Mouse (Mus musculus) induced T-regulatory cell, adult 2 months (primary cell): ENCODE measurements at regions not wholly inside any gene's neighbourhood (a gene's known extent, or its start where the extent isn't known, plus 50 kb on each side); places are given as distances from the start of the nearest gene placed in this dataset.

Experiments
- DNase-seq: peaks from one replicate; pipeline ENCODE4 v3.0.0-alpha.2; 2012; ENCODE audit warnings: low read depth

DNA sequence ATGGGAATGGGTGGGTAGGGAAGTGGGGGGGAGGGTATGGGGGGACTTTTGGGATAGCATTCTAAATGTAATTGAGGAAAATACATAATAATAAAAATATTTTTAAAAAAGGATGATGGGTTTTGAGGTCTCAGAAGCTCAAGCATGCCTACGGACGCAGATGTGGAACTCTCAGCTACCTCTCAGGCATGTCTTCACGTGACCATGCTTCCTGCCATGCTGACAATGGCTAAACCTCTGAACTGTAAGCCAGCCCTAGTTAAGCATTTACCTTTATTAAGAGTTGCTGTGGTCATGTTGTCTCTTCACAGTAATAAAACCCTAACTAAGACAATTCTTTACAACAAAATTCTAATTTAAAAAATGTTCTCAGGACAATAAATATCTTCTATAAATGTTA, 80.0 kb downstream of the Tex36 start:
- DNase-seq: no peak

DNA sequence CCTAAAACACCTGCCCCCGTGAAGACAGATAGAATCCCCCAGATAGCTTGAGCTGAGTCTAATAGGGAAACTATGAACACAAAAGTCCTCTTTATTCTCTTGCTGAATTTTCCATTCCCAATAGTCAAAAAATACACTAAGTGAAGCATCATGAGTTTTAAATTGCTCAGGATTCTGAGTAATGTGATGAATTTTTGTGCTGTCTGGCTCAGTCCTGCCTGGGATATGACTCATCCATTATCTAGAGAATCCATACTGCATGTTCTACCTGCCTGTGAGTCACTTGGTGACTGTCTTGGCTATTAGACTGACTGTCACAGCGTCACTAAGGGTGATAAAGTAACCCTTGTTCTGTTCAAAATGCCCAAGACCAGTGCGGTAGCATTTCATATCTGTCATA, 83.0 kb downstream of the Tex36 start:
- DNase-seq: no peak

DNA sequence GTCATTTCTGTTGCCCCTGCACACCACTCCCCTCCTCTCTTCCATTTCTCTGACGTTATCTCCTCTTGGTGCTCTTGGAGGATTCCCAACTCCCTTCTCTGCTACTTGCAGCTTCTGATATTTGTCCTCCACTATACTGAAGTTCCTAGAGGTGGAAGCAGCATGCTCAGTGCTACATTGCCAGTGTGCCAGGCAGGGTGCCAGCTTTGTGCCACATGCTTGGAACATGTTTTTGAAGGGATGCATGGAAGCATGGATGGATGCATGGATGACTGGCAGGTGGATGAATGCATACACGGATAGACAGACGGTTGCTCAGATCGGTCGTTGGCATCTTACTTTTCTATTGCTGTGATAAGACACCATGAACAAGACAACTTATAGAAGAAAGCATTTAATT, 84.4 kb downstream of the Tex36 start:
- no peak for DNase-seq

DNA sequence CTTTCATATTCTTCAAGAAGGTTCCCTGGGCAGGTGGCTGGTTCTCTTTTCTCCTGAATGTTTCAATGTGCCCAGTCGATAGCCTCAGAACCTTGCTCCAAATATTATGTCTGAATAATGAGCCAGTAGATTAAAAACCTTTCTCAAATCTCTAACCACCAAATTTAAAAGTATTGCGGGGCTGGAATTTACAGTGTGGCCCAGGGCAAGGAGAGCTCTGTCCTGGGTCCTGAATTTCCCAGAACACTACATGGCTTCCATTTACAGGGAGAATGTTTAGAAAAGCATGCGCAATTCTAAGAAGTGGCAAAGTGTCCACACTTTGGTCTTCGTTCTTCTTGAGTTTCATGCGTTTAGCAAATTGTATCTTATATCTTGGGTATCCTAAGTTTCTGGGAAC, 91.0 kb downstream of the Tex36 start:
- no peak for DNase-seq

DNA sequence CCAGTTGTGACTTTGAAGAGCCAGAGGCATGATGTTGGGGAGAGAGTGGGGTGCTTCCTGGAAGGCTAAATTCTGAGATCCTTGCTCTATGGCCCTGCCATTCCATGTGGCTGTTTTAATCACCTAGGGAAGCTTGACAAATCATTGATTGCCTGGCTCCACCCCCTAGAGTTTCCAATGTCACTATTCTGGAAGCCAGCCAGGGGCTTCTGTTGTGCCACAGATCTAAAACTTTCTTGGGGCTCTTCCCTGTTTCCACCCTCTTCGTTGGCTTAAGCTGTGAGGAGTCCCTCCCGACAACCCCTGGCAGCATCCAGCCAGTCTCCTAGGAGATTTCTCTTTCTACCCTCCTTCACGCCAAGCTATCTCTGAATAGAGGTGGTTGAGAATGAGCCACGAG, 92.5 kb downstream of the Tex36 start:
- DNase-seq: no peak

DNA sequence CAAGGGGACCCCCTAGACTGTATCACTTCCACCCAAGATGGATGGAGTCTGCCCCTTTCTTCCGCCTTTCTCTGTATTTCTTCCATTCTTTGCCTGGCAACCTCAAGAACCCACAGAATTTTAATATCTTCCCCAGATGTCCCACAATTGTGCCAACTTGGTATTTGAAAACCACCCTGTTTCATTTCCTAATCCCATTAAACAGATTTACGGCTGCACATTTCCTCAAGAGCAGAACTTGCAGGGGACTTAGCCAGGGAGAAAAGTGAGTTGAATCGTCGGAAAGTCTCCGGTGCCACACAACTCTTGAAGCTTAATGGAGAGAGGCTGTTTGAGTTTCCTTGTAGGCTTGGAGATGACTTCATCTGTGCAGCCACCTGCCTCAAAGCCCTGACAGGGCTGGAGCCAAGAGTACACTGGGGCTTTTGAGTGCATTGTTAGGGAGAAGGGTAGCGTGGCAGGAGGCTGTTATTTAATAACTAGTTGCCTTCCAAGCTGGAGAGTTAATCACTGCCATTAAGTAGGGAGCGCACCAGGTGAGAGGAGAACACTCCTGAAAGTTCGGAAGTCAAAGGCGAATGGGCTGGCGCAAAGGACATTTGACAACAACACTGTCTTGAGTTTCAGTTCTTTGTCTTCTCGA, 93.5 kb downstream of the Tex36 start:
- DNase-seq: no peak

DNA sequence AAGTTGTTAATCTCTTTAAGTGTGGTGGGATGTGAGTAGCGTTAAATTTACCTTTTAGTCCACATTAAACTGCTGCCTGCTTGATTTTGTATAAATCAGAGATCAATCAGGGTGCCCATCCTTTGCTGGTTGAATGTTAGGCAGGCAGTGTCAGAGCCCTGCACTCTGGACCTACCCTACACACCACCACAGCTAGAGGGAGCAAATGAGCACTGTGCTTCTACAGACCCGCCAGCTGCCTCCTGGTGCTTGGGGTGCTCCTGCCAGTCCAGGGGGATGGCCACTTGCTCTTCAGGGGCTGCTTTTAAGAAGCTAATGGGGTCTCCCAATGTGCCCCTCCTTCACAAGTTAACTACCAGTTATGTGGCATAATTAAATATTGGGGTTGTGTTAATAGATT, 96.3 kb downstream of the Tex36 start:
- DNase-seq: no peak

DNA sequence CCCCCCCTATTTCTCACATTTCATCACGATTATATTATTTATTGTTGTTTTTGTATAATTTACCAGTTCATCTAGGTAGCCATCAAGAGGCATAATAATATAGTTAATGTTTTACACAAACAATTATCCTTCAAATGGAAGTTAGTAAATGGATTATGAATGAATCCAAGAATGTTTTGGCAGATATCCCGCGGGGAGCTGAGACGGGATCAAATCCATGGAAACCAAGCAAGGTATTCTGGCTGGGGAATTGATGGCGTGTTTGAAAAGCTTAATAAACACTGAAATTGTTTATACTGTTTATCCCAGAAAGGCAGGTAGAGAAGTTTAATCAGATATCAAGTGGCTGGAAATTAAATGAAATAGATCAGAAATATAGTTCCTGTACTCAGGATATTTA, 98.0 kb downstream of the Tex36 start:
- DNase-seq: no peak

DNA sequence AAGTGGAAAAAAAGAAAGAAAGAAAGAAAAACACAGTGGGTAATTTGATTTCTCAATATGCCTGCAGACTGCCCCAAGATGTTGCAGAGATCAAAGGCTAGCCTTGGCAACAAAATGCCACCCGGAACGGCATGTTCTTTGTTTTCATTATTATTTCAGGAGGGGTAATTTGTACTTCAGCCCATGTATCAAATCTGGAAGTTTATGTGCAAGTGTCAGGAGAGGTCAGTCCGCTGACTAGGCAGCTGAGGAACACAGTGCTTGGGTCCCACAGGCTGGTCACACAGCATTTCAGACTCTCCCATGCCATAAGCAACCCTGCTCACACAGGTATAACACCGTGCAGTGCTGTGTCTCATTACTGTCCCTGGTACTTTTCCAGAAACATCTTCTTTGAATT, 99.2 kb downstream of the Tex36 start:
- no peak for DNase-seq

DNA sequence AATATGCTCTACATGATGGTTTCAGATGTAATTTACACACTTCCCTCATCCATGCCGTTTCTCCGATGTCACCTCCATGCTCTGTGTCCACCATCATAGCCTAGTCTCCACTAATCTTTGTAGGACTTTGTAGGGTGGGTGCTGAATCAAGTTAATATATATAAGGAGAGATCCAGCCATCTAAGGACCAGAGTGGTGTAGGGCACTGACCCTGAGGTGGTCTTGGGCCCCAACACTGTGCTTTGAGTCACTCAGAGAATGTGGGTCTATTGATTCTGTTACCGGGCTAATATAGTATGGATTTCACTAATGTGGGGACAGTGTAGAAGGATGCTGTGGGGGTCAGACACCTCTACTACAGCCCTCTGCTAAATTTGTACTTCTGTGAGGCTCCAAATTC, 104.4 kb downstream of the Tex36 start:
- DNase-seq: no peak

DNA sequence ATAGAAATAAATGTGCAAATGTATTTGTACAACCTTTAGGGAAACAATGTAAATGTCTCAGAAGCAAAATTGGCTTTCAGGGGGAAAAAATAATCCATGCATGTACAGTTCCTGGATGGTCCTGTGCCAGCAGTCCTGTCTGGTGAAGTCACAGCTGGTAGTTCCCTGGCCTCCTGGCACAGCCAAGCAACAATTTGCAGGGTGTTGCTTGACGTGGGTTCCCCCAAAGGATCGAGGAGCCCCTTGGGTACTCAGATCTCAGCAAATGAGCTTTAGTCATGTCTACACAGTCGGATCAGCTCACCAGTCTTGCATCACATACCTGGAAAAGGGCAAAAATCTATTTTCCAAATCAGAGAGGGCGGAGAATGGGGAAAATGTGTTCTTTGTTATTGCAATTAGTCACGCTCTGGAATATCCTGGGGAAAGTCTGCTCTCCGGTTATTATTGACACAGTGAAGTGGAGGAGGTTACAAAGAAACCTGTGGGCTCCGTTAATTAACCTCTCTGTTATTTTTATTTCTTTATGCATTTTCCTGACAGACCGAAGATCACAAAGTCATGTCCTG, 106.9 kb downstream of the Tex36 start:
- no peak for DNase-seq

DNA sequence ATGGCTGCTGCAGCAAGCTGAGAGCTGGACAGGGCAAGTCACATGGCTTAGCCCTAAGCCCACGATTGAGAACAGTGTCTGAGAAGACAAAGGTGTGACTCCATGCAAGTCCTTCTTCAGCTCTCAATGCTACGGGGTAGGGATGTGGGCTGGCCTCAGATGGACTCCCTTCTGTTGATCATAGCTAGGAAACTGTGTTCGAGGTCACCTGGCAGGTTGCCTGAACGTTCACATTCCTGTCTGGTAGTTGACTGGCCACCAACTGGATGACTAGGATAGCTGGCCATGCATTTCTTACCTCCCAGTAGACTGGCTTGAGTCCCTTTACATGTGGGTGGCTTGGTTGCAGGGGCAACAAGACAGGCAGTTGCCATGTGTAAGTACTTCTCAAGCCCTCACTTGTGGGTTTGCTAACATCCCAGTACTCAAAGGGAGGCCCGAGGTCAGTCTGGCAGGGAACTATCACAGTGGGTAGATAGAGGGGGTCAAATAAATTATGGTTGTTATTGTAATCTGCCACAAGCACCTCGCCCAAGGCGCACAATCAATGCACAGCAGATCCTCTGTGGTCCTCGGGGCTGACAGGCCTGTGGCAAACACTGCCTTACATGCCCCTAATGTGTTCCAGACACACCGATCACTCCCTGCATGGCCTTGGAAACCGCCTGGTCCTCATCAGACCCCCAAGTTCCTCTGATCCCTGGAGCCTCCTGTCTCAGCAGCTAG, 107.5 kb downstream of the Tex36 start:
- DNase-seq: no peak

DNA sequence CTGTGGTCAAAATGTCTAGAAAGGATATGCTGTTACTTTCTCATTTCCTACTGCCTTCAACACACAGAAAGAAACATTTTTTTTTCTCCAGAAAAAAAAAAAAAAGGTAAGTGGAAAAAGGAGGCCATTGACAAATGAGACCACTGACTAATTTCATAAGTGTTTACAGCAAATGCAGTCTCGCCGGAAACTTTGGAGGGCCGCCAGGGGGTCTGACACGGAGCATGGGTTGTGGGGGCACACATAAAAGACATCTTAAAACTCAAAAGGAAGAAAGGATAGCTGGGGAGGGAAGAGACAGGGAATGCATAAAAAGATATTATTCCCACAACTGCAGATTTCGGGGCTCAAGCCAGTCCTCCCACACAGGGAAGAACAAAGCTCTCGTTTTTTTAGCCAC, 109.3 kb downstream of the Tex36 start:
- no peak for DNase-seq

DNA sequence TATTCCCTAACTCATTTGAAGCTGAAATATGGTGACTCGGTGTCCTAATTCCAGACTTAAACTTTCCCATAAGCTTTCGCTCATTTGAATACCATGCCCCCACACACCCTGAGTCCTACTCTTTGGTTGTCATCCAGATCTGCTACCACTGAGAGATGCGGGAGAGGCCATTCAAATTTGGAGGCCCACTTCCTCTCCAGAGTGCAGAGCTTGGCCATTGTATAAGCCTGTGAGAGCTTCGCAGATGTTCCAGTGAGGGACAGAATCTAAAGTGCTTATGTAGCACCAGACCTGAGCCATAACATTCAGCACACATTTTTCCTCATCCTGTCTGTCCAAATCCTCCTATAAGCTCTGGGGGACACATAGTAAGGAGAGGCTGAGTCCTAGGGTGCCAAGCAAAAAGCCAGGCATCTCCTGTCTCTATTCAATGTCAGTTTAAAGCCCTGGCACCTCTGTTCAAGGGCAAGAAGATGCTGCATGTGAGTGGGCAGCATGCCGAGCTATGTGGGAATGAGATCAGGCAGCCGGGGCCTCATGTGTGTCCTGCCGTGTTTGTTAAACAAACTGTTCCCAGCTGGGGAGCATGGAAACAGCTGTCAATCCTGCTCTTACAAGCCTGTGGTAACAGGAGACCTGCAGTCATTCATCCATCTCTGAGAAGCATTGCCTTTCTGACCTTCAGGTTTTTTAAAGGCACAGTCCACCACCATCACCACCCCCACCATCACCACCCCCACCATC, 113.9 kb downstream of the Tex36 start:
- no peak for DNase-seq

DNA sequence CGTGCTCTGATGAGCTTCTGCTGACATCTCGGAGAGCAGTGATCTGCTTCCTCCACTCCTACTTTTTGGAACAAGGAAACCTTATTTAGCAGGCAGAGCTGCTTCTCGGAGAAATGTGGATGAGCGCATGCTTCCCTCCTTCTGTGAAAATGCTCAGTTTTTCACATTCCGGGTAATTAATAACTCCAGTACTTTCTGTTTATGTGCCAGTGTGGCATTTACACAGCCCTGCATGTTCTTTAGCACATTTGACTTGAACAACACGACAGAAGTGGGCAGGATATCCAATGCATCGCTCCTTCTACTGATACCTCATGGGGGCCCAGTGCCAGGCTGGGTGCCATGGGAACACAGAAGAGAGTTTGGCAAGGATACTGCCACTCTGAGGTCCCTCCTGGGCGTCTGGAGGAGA, 117.5 kb downstream of the Tex36 start:
- DNase-seq: no peak

DNA sequence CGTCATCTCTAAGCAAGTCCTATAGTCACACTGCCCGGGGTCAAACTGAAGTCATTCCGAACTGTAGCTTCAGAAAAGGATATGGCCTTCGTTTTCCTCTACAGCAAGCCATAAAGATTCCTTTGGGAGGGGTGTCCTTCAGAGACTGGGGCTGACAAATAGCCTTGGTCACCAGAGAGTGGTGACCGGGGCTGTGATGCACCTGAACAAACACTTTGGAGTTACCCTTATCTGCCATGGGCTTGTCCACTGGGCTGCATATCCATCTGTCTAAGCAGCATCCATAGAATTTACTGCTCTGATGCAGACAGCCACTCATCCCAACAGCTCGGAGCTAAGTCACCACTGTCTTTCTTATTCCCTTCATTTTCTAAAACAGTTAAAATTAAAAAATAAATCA, 120.4 kb downstream of the Tex36 start:
- DNase-seq: no peak

DNA sequence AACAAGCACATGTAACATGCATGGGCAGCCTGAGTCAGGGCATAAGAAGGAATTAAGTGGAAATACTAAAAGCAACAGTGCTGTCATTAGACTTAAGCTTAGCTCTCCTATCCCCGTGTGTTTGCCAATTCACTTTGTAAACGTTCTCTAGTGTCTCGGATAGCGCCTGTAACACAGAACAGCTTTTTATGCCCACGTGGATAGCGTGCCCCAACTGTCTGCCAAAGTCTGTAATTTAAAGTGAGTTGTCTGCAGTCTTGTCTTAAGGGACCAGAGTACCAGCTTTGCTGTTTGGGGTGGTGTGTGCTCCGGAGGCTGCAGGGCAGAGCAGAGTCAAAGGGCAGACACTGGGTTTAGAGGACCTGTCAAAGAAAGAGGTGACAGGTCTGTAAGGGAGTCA, 122.3 kb downstream of the Tex36 start:
- no peak for DNase-seq

DNA sequence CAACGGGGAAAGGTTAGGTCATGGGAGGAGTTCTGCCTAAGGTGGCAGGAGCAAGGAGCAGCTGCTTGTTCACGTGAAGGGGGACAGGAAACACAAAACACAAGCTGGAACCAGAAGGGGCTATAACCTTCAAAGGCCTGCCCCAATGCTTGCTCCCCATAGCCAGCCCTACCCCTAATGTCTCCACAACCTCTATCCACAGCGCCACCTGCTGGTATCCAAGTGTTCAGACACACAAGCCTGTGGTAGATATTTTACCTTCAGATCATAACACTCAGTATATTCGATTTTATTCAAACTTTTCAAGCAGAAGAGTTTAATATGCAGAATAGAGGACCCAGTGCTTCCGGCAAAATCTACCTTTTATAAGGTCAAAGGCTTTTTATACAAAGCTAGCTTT, 124.0 kb downstream of the Tex36 start:
- DNase-seq: no peak

DNA sequence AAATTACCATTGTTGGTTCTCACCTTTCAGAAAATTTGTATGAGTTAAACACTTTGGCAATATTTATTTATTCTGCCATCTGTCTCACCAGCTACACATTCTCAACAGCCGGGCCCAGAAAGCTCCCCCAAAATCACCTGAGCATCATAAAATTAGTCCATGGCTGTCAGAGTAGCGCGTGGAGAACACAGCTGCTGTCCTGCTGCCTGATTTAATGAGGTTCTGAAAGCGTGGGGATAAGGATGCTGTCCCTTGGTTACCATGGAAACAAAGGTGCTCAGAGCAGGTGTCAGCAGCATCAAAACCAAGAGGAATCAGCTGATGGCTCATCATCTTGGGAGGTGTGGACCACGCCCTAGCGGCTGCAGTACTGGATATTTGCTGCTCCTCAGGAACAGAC, 124.7 kb downstream of the Tex36 start:
- no peak for DNase-seq

DNA sequence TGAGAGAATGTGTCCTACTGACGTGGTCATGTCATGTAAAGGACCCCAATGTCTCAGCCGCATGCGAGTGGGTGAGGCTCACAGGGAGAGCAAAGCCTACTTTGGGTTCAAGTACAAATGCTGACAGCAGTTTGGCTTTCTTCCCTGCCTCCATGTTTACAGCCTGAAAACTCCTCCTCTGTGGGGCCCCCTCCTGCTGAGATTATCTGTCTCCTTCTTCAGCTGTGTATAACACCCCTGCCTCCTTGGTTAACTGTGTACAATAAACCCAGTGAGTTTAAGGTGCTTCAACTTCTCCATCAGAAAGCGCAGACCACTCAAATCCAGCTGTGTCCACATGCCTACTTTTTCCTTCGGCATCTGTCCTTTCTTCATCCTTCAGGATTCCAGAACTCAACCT, 130.3 kb downstream of the Tex36 start:
- no peak for DNase-seq

DNA sequence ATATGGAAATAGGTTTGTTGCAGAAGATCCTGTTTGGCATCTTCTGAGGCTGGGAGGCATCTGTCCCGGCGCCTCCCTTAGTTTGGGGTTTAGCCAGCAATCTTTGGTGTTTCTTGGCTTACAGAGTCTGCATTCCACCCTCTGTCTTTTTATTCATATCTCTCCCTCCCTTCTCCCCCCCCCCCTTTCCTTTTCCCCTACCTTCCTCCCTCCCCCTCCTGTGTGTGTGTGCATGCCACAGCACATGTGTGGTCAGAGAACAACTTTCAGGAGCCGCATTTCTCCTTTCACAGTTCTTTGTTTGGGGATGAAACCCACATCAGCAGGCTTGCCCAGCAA, 131.4 kb downstream of the Tex36 start:
- no peak for DNase-seq

DNA sequence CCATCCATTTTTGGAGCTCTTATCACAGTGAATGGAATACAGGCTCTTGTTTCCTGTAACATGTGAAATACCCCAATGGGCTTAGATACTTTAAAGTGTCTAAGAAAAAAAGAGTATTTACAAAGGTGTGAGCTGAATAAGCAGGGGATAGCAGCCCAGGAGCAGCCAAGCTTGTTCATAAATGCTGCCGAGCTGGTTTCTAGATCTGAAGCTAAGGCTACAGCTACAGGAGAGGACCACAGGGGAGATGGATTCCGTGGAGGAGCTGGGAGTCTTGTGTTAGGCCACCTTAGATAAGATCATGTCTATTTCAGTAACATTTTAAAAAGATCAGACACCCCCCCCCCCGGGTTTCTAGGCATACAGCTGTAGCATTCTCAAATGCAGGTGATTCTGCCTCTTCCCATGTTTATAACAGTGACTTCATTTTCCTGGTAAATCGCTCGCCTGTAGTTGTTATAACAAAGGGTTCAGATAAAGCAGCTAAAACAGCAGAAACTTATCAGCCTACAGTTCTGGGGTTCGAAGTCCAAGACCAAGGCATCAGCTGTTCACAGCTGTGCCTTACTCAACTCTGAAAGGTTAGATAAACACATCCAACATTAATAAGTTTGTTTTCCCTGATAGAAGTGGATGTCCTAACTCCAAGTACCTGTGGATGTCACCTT, 131.9 kb downstream of the Tex36 start:
- DNase-seq: no peak

DNA sequence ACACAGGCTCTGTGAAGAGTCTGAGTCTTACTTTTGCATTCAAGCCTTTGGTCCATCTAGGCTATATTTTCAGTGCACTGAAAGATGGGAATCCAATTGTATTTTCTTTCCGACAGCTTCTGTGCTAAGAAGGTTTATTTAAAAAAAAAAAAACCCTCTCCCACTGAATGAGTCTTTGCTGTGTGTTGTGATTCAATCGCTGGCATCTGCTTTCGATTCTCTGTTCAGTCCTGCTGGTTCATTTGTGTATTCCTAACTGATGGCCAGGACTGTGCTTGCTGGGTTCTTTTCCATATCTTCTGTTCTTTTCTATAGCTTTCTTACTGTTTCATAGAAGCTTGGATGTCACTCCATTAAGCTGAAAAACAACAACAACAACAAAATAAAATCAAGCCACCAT, 132.9 kb downstream of the Tex36 start:
- no peak for DNase-seq
